Mouse (Mus musculus) MEL (cell line): ENCODE measurements around the gene Hmx2. TPM values are rescaled to one million over a fixed set of nuclear protein-coding genes. Genes with fewer than 3 reads are reported as not detected.

Experiments used
- DNase-seq: peaks from one replicate; pipeline ENCODE4 v3.0.0; 2011; ENCODE audit warnings: low read depth, low spot score
- H3K27ac ChIP-seq: 2 replicates; pipeline ENCODE4 v1.5.1; 2012; ENCODE audit warnings: low read depth, mild to moderate bottlenecking, control low read depth, low read length, moderate library complexity; ENCODE audit not compliant: control insufficient read depth
- H3K27me3 ChIP-seq, 2 experiments: fragments of 150-350 bp in 1 of 2; sonication (generic) in 1 of 2; 2 replicates each; pipeline ENCODE4 v1.6.1; 2012; ENCODE audit warnings: low read length in 2 of 2, mild to moderate bottlenecking in 2 of 2, improper control_type of control experiment in 1 of 2, moderate library complexity in 1 of 2; ENCODE audit not compliant: insufficient read depth in 2 of 2, control insufficient read depth in 1 of 2
- H3K36me3 ChIP-seq, 2 experiments: 2 replicates each; pipeline ENCODE4 v1.6.1; 2012 to 2014; ENCODE audit warnings: low read length in 2 of 2, improper control_type of control experiment in 1 of 2, inconsistent platforms in 1 of 2, mild to moderate bottlenecking in 1 of 2; ENCODE audit not compliant: insufficient read depth in 2 of 2, control insufficient read depth in 1 of 2
- H3K4me1 ChIP-seq, 2 experiments: fragments of 150-350 bp in 1 of 2; sonication (generic) in 1 of 2; 2 replicates each; pipeline ENCODE4 v1.6.1; 2012; ENCODE audit warnings: low read length in 2 of 2, improper control_type of control experiment in 1 of 2, mild to moderate bottlenecking in 1 of 2; ENCODE audit not compliant: insufficient read depth in 2 of 2, control insufficient read depth in 1 of 2
- H3K4me3 ChIP-seq, 2 experiments: fragments of 150-350 bp in 1 of 2; sonication (generic) in 1 of 2; 2 replicates each; pipeline ENCODE4 v1.5.1; 2012; ENCODE audit warnings: low read depth in 2 of 2, low read length in 2 of 2, mild to moderate bottlenecking in 2 of 2, moderate library complexity in 2 of 2, control low read depth in 1 of 2, improper control_type of control experiment in 1 of 2; ENCODE audit not compliant: control insufficient read depth in 1 of 2, insufficient read depth in 1 of 2
- H3K79me2 ChIP-seq: 2 replicates; pipeline ENCODE4 v1.6.1; 2012; ENCODE audit warnings: mild to moderate bottlenecking, low read length, moderate library complexity; ENCODE audit not compliant: control insufficient read depth, poor library complexity, insufficient read depth
- H3K9ac ChIP-seq: 2 replicates; pipeline ENCODE4 v1.6.1; 2012; ENCODE audit warnings: low read depth, mild to moderate bottlenecking, control low read depth, low read length, moderate library complexity; ENCODE audit not compliant: control insufficient read depth, poor library complexity, severe bottlenecking
- H3K9me3 ChIP-seq: fragments of 150-350 bp; sonication (generic); replicated peaks from 2 replicates; pipeline ENCODE4 v1.6.1; 2012; ENCODE audit warnings: mild to moderate bottlenecking, low read length, improper control_type of control experiment, moderate library complexity; ENCODE audit not compliant: insufficient read depth
- BHLHE40 ChIP-seq: IDR thresholded peaks from 2 replicates; pipeline ENCODE4 v1.6.1; 2012; ENCODE audit warnings: low read depth, mild to moderate bottlenecking, inconsistent platforms, low read length, improper control_type of control experiment, borderline replicate concordance
- CHD2 ChIP-seq: IDR thresholded peaks from 2 replicates; pipeline ENCODE4 v1.6.1; 2011; ENCODE audit warnings: low read length, improper control_type of control experiment
- CTCF ChIP-seq, 3 experiments: IDR thresholded peaks in 2 of 3; conservative IDR thresholded peaks in 1 of 3; 2 replicates each; pipeline ENCODE4 v1.5.1; 2011 to 2012; ENCODE audit warnings: low read length in 3 of 3, low read depth in 2 of 3, mild to moderate bottlenecking in 2 of 3, improper control_type of control experiment in 1 of 3, inconsistent platforms in 1 of 3, mixed read lengths in 1 of 3, moderate library complexity in 1 of 3; ENCODE audit not compliant: control insufficient read depth in 1 of 3, insufficient read depth in 1 of 3, poor library complexity in 1 of 3, severe bottlenecking in 1 of 3
- E2F4 ChIP-seq: IDR thresholded peaks from 2 replicates; pipeline ENCODE4 v1.6.1; 2011; ENCODE audit warnings: low read depth, low read length, improper control_type of control experiment, borderline replicate concordance
- ELF1 ChIP-seq: IDR thresholded peaks from 2 replicates; pipeline ENCODE4 v1.6.1; 2014; ENCODE audit warnings: low read depth, mild to moderate bottlenecking, inconsistent platforms, low read length, improper control_type of control experiment, moderate library complexity
- ETS1 ChIP-seq: IDR thresholded peaks from 2 replicates; pipeline ENCODE4 v1.6.1; 2012; ENCODE audit warnings: low read depth, mild to moderate bottlenecking, inconsistent platforms, low read length, improper control_type of control experiment, moderate library complexity
- GABPA ChIP-seq: IDR thresholded peaks from 2 replicates; pipeline ENCODE4 v1.6.1; 2012; ENCODE audit warnings: low read depth, mild to moderate bottlenecking, inconsistent platforms, low read length, improper control_type of control experiment, moderate library complexity
- HCFC1 ChIP-seq: IDR thresholded peaks from 2 replicates; pipeline ENCODE4 v1.6.1; 2012; ENCODE audit warnings: low read depth, mild to moderate bottlenecking, inconsistent platforms, low read length, improper control_type of control experiment, moderate library complexity
- JUND ChIP-seq: IDR thresholded peaks from 2 replicates; pipeline ENCODE4 v1.6.1; 2011; ENCODE audit warnings: low read depth, mild to moderate bottlenecking, improper control_type of control experiment, low read length
- KAT2A ChIP-seq: conservative IDR thresholded peaks from 2 replicates; pipeline ENCODE4 v1.6.1; 2012; ENCODE audit warnings: low read depth, low read length, improper control_type of control experiment, inconsistent platforms
- MAX ChIP-seq: IDR thresholded peaks from 2 replicates; pipeline ENCODE4 v1.6.1; 2011; ENCODE audit warnings: low read length, improper control_type of control experiment
- MAZ ChIP-seq: IDR thresholded peaks from 2 replicates; pipeline ENCODE4 v1.6.1; 2012; ENCODE audit warnings: low read depth, mild to moderate bottlenecking, inconsistent platforms, low read length, improper control_type of control experiment
- MEF2A ChIP-seq: IDR thresholded peaks from 2 replicates; pipeline ENCODE4 v1.6.1; 2014; ENCODE audit warnings: low read depth, mild to moderate bottlenecking, inconsistent platforms, low read length, improper control_type of control experiment; ENCODE audit not compliant: poor library complexity, insufficient replicate concordance, severe bottlenecking; ENCODE audit errors: extremely low read depth
- MXI1 ChIP-seq: IDR thresholded peaks from 2 replicates; pipeline ENCODE4 v1.6.1; 2011; ENCODE audit warnings: mild to moderate bottlenecking, low read depth, low read length, improper control_type of control experiment
- MYB ChIP-seq: IDR thresholded peaks from 2 replicates; pipeline ENCODE4 v1.6.1; 2011; ENCODE audit warnings: mild to moderate bottlenecking, low read depth, low read length, improper control_type of control experiment
- MYC ChIP-seq: IDR thresholded peaks from 2 replicates; pipeline ENCODE4 v1.6.1; 2011; ENCODE audit warnings: low read depth, mild to moderate bottlenecking, low read length, improper control_type of control experiment, moderate library complexity
- NELFE ChIP-seq: IDR thresholded peaks from 2 replicates; pipeline ENCODE4 v1.6.1; 2011; ENCODE audit warnings: low read depth, low read length, improper control_type of control experiment
- NRF1 ChIP-seq: IDR thresholded peaks from 2 replicates; pipeline ENCODE4 v1.6.1; 2014; ENCODE audit warnings: low read depth, mild to moderate bottlenecking, inconsistent platforms, low read length, improper control_type of control experiment, moderate library complexity; ENCODE audit not compliant: poor library complexity, insufficient read depth, severe bottlenecking
- POLR2A ChIP-seq, 2 experiments: IDR thresholded peaks; 2 replicates each; pipeline ENCODE4 v1.6.1; 2011 to 2012; ENCODE audit warnings: low read length in 2 of 2, mild to moderate bottlenecking in 2 of 2, control low read depth in 1 of 2, improper control_type of control experiment in 1 of 2, low read depth in 1 of 2, moderate library complexity in 1 of 2; ENCODE audit not compliant: control insufficient read depth in 1 of 2, insufficient read depth in 1 of 2, poor library complexity in 1 of 2
- POLR2AphosphoS2 ChIP-seq: IDR thresholded peaks from 2 replicates; pipeline ENCODE4 v1.6.1; 2011; ENCODE audit warnings: low read length, improper control_type of control experiment
- RAD21 ChIP-seq: IDR thresholded peaks from 2 replicates; pipeline ENCODE4 v1.6.1; 2011; ENCODE audit warnings: mild to moderate bottlenecking, low read depth, low read length, improper control_type of control experiment
- SIN3A ChIP-seq: IDR thresholded peaks from 2 replicates; pipeline ENCODE4 v1.6.1; 2012; ENCODE audit warnings: low read length, improper control_type of control experiment, inconsistent platforms
- SMC3 ChIP-seq: IDR thresholded peaks from 2 replicates; pipeline ENCODE4 v1.6.1; 2011; ENCODE audit warnings: low read depth, low read length, improper control_type of control experiment
- TBP ChIP-seq: IDR thresholded peaks from 2 replicates; pipeline ENCODE4 v1.8.0; 2011; ENCODE audit warnings: low read depth, low read length, improper control_type of control experiment
- TCF12 ChIP-seq: IDR thresholded peaks from 2 replicates; pipeline ENCODE4 v1.6.1; 2014; ENCODE audit warnings: low read depth, mild to moderate bottlenecking, inconsistent platforms, low read length, improper control_type of control experiment, moderate library complexity
- UBTF ChIP-seq: IDR thresholded peaks from 2 replicates; pipeline ENCODE4 v1.6.1; 2012; ENCODE audit warnings: low read depth, mild to moderate bottlenecking, inconsistent platforms, low read length, improper control_type of control experiment, moderate library complexity, borderline replicate concordance; ENCODE audit not compliant: insufficient read depth
- USF1 ChIP-seq: IDR thresholded peaks from 2 replicates; pipeline ENCODE4 v1.6.1; 2014; ENCODE audit warnings: low read depth, mild to moderate bottlenecking, inconsistent platforms, low read length, improper control_type of control experiment, moderate library complexity
- USF2 ChIP-seq, 2 experiments: IDR thresholded peaks; 2 replicates each; pipeline ENCODE4 v1.6.1; 2011 to 2012; ENCODE audit warnings: improper control_type of control experiment in 2 of 2, low read length in 2 of 2, borderline replicate concordance in 1 of 2, inconsistent platforms in 1 of 2, low read depth in 1 of 2, mild to moderate bottlenecking in 1 of 2; ENCODE audit not compliant: insufficient read depth in 1 of 2
- ZC3H11A ChIP-seq: IDR thresholded peaks from 2 replicates; pipeline ENCODE4 v1.6.1; 2012; ENCODE audit warnings: low read depth, mild to moderate bottlenecking, inconsistent platforms, low read length, improper control_type of control experiment
- ZKSCAN1 ChIP-seq: IDR thresholded peaks from 2 replicates; pipeline ENCODE4 v1.6.1; 2012; ENCODE audit warnings: low read depth, mild to moderate bottlenecking, inconsistent platforms, low read length, improper control_type of control experiment, moderate library complexity
- ZMIZ1 ChIP-seq: IDR thresholded peaks from 2 replicates; pipeline ENCODE4 v1.6.1; 2012; ENCODE audit warnings: low read depth, mild to moderate bottlenecking, inconsistent platforms, low read length, improper control_type of control experiment, moderate library complexity
- ZNF384 ChIP-seq: IDR thresholded peaks from 2 replicates; pipeline ENCODE4 v1.6.1; 2012; ENCODE audit warnings: low read depth, mild to moderate bottlenecking, inconsistent platforms, low read length, improper control_type of control experiment
- polyA plus RNA-seq, 2 experiments: library from polyadenylated mRNA; stranded (reverse) in 1 of 2; unstranded in 1 of 2; fragments of >175 nt in 1 of 2; fragments of >200 nt in 1 of 2; gene quantifications; 2 replicates each; pipeline versions ENCODE4 v1.2.1 to v1.2.4; 2012; ENCODE audit warnings: low replicate concordance in 2 of 2, low read depth in 1 of 2; ENCODE audit not compliant: insufficient read length in 2 of 2, insufficient read depth in 1 of 2, missing spikeins in 1 of 2
- total RNA-seq: library from RNA; depleted of rRNA; stranded (reverse); fragments of 300-350 nt; gene quantifications from 2 replicates; pipeline ENCODE4 v1.2.3, GENCODE M21; 2012

Gene Hmx2
- total and polyA plus RNA-seq, 3 experiments, result 1.9 to 6.4 TPM; not detected in 1

- TF ChIP-seq NELFE, result peak; percentile 76
- TF ChIP-seq MYC, result peak; percentile 68; the same call in 1 of the 2 replicates
- TF ChIP-seq ZMIZ1, result peak; percentile 62; the same call in 1 of the 2 replicates
- no peak for TF ChIP-seq MEF2A
- peak; percentile 87 for TF ChIP-seq MXI1
- TF ChIP-seq POLR2AphosphoS2, result peak; percentile 76; the same call in 1 of the 2 replicates
- peak; percentile 65; the same call in 1 of the 2 replicates for TF ChIP-seq TBP
- TF ChIP-seq SMC3, result no peak
- no peak; the same call in 1 of the 2 replicates for TF ChIP-seq KAT2A
- TF ChIP-seq HCFC1, result peak; percentile 72
- TF ChIP-seq E2F4, result no peak; the same call in 1 of the 2 replicates
- TF ChIP-seq MYB, result no peak
- peak; percentile 68; the same call in 1 of the 2 replicates for TF ChIP-seq MAX
- TF ChIP-seq ZC3H11A, result no peak
- peak; percentile 68 for TF ChIP-seq NRF1
- peak; percentile 24 to 76; a peak in 3 of 4 replicates for TF ChIP-seq POLR2A (IDR thresholded peaks at IDR 0.05; ENCODE audit: control insufficient read depth in 1 of 2, insufficient read depth in 1 of 2, low read depth in 1 of 2, low read length in 2 of 2, poor library complexity in 1 of 2)
- TF ChIP-seq ETS1, result no peak
- TF ChIP-seq UBTF, result no peak; the same call in 1 of the 2 replicates
- no peak for TF ChIP-seq GABPA
- no peak for TF ChIP-seq USF1
- peak; percentile 35; the same call in 1 of the 2 replicates for TF ChIP-seq MAZ
- no peak for TF ChIP-seq CHD2
- TF ChIP-seq SIN3A, result peak; percentile 91
- TF ChIP-seq JUND, result no peak
- TF ChIP-seq TCF12, result no peak; the same call in none of the 2 replicates
- no peak for TF ChIP-seq ZKSCAN1
- 0 out of 2 replicates have a peak, but pooled peaks have one; percentile 52 for TF ChIP-seq ELF1
- TF ChIP-seq RAD21, result no peak
- no peak for TF ChIP-seq BHLHE40
- TF ChIP-seq ZNF384, result no peak
- TF ChIP-seq CTCF (IDR thresholded peaks at IDR 0.05 in 2 of 3, conservative IDR thresholded peaks at IDR 0.05 in 1 of 3; ENCODE audit: control insufficient read depth in 1 of 3, insufficient read depth in 1 of 3, low read depth in 2 of 3, low read length in 3 of 3, poor library complexity in 1 of 3, severe bottlenecking in 1 of 3), result no peak
- no peak for TF ChIP-seq USF2 (IDR thresholded peaks at IDR 0.05; ENCODE audit: borderline replicate concordance in 1 of 2, insufficient read depth in 1 of 2, low read depth in 1 of 2, low read length in 2 of 2)
- H3K4me3 ChIP-seq, result peak overlapping the region; percentile 73 to 91
- H3K36me3 ChIP-seq, result no peaks in the 10 kb centered on the region
- H3K9me3 ChIP-seq, result no peaks in the 10 kb centered on the region
- peaks cover 0 to 3% of the 10 kb centered on the region in 2 experiments; a peak in 1 of 4 replicates for H3K4me1 ChIP-seq
- H3K9ac ChIP-seq, result peak overlapping the region; percentile 78
- peak; percentile 88 for DNase-seq
- H3K79me2 ChIP-seq, result peaks cover 5% of the 10 kb centered on the region; the same call in 1 of the 2 replicates
- H3K27ac ChIP-seq, result 0 out of 2 replicates have a peak overlapping the region, but pooled peaks have one; percentile 23
- no peaks in the 10 kb centered on the region for H3K27me3 ChIP-seq
Observed at GRCm38 (mm10) chr7:131553771-131554175, 5.2 kb downstream of the Hmx2 start.
